Mouse (Mus musculus): ENCODE measurements around the gene Auts2.

Auts2 gene

DNA sequence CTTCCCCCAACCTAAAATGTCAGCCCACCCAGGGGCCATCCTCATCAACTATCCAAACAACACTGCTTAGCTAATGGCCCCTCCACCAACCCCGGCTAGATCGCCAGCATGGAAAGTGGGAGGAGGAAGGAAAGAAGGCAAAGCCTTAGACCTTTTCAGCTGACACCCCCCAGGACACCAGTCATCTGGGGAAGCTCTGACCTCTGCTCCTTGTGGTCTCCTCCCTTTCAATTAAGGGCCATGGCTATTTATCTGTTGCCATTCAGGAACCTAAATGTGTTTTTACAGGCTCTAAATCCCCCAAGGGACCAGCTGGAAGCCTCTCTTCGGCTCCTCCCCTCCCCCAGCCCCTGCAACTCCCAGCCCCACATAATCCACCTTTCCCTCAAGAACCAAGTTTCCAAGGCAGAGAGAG lies 42.3 kb downstream of the Auts2 start:
- DNase-seq (ENCODE audit: low spot score in 2 of 2) = no peak

DNA sequence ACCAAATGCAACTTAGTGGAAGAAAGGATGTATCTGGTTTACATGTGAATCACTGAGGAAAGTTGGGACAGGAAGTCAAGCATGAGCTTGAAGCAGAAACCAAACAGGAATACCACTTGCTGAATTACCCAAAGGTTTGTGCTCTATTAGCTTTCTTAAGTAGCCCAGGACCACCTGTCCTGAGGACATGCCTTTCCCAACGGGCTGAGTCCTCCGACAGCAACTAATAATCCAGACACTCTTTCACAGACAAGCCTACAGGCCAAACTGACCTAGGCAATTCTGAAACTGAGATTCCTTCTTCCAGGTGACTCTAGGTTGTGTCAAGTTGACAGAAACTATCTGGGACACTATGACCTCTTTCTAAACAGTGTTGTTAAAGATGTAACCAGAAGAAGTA lies 44.2 kb downstream of the Auts2 start:
- DNase-seq (ENCODE audit: low spot score in 2 of 2) = no peak

DNA sequence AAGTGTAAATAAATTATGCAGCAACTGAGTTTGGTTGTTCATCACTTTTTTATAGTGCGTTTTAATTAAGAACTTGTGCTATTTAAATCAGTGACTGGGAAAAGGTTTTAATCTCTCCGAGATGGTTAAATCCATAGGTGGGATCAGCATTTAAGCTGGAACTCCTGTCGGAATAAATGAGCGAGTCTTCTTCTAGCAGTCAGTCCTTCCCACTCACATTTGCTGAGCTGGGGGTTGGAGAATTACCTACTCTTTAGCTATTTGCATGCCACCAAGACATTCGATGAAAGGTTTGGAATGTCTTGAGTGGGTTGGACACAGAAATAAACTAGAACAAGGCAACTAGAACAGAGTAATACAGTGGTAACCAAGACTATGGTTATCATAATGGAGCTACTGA lies 45.1 kb downstream of the Auts2 start:
- DNase-seq (ENCODE audit: low spot score in 2 of 2) = peak in 1 of 2 experiments; percentile 18

DNA sequence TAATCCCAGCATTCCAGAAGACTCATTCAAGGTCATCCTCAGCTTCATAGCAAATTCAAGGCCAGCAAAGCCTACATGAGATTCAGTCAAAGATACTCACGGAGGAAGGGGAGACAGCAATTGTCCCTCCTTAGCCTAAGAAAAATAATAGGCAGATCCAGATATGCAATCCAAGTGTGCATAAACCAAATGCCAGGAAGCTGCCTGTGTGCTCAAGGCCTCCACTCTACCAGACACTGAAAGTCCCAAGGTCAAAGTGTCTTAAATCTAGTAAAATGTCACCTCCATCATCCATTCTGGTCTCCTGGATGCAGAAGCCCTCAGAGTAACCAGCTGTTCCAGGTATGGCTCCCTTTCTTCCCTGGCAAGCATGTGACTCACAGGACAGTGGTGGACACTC lies 50.4 kb downstream of the Auts2 start:
- no peak for DNase-seq (ENCODE audit: low spot score in 2 of 2)

DNA sequence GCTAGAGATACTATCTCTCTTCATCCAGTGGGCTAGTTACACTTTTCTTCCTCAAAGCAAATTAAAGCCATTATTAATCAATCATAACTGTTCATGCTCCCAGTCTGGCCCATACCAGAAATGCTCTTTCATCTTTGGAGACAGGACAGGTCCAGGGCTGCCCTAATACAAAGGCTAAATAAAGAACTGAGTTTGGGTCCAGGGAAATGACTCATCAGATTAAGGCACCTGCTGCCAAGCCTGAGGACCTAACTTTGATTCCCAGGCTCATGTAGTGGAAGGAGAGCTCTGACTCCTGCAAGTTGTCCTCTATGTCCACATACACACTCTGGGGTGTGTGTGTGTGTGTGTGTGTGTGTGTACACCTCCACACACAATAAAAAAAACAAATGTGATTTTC lies 51.1 kb downstream of the Auts2 start:
- DNase-seq (ENCODE audit: low spot score in 2 of 2) = no peak

DNA sequence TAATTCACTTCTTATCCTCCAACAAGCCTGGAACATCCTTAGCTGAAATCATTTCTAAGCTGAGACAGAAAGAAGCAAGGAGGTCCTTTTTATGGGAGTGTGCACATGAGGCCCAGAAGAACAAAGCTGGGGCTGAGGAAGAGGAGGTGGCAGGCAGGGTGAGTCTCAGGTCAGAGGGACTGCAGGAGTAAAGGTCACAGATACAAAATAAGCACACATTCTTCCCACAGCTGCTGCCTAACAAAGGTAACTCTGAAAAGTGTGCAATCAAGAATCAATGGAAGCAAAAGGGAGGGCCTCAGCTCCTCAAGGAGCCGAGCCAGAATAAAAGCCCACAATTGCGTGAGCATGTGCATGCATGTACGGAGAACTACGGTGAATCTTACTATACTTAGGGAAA lies 51.6 kb downstream of the Auts2 start:
- no peak for DNase-seq (ENCODE audit: low spot score in 2 of 2)

DNA sequence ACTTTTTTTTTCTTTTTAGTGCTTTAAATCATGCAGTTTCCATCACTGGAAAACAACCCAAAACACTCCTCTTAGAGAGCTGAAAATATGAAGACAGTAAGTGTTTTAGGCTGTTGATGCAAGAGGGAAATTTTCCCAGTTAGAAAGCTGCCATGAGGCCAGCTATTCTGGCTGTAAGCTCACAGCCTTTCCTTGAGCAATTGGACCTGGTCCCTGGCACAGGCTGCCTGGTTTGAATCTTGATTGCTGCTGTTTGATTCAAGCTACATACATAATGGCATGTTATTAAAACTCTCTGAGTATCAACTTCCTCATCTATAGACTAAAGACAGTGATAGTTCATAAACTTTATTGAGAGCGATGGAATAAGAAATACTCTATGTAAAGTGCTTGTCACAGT lies 52.8 kb downstream of the Auts2 start:
- DNase-seq (ENCODE audit: low spot score in 2 of 2) = no peak

DNA sequence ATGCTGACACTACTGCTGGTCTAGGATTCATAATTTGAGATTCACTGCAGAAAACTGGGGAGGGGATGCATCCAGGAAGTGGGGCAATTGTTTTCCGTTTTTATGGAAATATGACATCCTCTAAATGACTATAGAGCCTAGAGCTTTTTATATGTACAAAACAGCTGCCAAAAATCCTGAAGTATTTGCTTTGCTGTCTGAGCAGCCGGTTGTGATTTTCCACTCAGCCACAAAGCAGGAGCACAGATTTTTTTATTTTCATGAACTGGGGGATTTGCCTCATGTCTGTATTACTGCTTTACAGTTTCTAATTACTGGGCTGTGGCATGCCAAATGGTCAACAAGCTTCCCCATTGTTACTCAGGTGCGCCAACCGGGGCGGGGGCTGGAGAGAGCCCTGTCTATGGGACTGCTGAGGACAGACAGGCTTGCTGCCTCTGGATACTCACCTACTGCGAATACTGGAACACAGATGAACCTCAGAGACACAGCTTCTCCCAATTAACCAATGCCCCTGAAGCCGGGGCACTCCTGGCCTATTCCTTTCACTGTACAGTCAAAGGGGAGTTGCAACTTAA lies 53.3 kb downstream of the Auts2 start:
- no peak for DNase-seq (ENCODE audit: low spot score in 2 of 2)

DNA sequence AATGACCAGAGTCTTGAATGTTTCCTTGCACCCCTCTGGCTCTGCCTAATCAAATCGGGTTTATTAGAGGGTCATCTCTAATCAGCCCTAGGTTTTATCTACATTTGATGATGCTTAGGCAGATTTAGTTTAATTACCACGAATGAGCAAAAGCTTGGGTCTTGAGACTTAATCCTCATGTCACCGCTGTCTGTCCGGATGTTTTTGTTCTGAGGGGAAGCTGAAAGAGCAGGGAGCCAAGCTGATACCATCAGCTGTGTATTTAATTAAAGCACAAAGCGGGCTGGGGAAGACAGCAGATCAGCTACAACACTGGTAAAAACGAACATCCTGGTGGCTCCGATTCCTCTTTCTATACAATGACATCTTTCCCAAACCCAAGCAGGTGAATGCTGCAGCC lies 56.3 kb downstream of the Auts2 start:
- DNase-seq (ENCODE audit: low spot score in 2 of 2) = no peak

DNA sequence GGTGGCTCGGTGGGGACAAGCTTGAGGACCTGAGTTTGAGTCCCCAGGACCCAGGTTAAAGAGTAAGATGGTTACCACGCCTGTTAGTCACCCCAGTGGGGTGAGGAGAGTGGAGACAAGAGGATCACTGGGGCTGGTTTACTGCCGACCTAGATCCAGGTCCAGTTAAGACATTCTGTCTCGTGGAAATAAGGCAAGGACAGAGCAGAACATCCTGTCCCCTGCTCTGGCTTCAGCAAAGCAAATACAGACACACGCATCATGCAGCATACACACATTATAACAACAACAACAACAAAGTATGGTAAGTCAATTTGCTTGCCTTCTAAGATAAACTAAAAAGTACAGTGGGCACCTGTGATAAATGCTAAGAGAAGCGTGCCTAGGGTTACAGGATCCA lies 57.1 kb downstream of the Auts2 start:
- no peak for DNase-seq (ENCODE audit: low spot score in 2 of 2)

DNA sequence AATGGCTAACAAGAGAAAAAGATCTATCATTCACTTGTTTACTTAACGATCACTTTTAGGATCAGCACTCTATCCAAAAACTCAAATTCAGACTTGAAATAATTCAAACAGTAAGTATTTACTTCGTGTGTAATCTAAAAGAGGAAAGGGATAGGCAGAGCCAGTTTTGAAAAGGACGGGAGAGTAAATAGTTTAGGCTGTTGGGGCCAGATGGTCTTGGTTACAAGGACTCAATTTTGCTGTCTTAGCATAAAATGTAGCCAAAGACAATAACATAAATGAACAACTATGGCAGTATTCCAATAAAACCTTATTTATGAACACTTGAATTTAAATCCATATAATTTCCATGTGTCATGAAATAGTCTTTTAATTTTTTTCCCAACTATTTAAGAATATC lies 57.7 kb downstream of the Auts2 start:
- DNase-seq (ENCODE audit: low spot score in 2 of 2) = no peak

DNA sequence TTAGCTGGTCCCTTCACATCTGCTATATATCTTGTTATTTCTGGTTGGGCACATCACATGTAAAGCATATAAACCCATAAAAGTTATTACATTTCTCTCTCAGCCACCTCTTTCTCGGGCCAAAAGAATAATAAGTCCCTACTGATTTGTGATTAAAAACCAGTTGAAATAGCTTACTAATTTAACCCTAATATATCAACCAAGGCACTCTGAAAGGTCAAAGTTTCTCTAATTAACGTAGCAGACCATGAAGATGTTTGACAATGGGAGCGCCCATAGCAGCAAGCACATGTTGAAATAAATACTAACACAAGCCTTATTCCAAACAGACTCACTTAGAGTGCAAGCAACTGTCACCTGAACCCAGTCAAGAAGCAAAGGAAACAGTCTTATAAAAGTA lies 61.7 kb downstream of the Auts2 start:
- DNase-seq (ENCODE audit: low spot score in 2 of 2) = no peak

DNA sequence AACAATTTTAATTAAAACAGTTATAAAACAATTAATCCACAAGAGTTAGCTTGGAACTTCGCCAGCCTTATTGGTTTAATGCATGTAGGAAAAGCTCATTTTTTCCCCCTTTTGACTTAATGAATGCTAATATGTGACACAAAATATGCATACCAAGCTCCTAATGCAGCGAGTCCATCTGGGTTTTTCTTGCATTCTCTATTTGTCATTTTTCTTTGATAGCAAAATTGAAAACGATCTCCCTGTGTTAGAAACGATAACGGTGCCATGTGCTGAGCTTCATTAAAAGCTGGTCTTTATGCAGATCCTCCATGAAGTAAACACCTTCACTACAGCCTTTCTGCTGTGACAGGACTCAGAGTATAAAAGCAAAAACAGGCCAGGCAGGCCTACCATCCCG lies 62.7 kb downstream of the Auts2 start:
- DNase-seq (ENCODE audit: low spot score in 2 of 2) = no peak

DNA sequence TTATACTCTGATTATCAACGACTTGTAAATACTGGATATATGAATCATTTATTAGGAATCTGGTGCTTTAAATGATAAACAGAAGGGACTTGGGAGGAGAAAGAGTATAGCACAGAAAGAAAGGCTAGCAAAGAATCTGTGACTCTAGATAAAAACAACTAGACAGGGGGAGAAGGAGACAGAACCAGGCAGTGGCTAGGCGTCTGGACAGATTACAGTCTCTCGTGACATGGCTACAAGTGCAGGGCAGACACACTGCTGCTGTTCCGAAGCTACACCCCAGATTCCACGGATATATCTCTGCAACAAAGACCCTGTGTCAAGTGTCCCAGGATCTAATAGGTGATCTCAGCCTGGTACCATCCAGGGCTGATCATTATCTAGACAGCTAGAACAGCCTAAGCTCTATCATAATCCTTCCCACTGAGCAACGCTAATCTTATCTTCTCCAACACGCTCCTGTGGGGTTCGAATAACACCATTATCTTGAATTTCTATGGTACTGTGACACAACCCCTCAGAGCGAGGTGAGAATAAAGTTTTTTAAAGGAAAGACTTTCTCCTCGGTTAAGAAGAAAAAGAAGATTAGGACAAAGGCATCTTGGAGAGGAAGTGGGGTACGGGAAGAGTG lies 63.8 kb downstream of the Auts2 start:
- DNase-seq (ENCODE audit: low spot score in 2 of 2) = no peak

DNA sequence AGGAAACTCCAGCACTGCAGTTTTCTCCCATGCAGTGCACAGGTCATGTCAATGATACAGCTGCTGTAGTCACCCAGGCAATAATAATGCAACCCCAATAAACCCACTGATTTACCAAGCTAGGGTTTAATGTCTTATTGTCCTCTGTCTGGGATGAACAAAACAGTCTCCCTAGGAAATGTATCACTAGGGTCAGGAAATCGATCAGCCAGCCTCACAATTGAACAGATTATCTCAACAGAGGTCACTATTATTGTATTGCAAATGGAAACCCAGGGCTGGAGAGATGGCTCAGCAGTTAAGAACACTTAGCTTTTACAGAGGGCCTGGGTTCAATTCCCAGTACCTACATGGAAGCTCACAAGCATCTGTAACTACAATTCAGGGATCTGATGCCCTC lies 65.6 kb downstream of the Auts2 start:
- DNase-seq (ENCODE audit: low spot score in 2 of 2) = no peak

DNA sequence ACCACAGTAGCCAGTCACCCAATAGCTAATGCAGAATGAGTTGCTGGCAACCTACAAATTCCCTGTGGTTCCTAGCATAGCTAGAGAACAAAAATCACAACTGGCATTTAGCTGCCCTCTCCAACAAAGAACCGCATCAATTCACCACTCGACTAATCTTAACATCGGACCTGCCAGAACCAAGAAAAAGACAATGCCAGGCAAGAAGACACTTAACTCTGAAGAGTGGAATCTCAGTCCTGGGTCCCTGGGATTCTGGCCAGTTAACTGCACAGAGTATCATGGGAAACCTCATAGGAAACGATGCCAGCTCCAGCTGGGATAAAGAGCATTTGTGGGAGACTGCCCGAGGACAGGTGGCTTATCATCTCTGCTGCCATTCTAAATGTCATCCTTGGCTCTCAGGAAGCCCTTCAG lies 70.2 kb downstream of the Auts2 start:
- DNase-seq (ENCODE audit: low spot score in 2 of 2) = no peak

DNA sequence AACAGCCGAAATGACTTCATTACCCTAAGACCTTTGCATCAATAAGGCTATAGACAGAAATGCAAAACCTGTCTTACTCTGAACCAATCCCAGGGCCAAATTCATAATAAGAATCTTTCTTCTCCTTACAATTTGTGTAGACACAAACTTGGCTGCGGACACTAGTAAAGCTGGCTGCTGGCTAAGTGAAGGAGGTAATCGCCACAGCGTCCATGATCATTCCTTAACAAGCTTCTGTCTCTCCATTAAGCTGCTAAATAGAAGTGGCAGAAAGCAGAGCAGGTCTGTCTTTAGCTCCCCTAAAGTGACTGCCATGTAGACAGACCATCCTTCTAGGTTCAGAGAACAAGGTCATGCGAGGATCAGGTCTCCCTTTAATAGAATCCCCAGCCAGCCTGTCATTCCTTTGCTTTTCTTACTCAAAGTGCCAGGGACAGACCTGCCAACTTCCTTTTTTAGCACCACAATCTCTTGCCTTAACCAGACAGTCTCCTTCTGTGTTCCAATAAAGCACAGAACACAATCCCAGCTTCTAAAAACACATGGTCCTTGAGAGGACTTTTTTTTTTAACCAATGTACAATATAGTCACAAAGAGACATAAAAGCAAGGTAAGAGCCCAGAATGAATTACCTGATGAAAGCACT lies 70.8 kb downstream of the Auts2 start:
- no peak for DNase-seq (ENCODE audit: low spot score in 2 of 2)

DNA sequence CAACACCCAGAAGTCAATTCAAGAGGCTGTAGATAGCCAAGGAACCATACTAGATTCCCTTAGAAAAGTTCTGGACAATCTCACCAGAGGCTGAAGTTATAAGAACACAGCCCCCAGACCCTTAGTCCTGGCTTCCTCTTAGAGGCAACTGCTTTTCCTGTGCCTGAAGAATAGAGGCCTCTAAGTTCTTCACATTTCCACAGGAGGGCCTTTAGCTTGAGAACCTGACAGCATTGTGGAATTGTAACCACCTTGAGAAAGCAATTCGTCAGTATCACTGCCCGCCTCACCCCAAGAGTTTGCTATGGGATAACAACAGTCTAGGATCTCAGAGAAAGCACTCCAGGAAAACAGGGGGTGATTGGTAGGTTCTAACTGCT lies 75.8 kb downstream of the Auts2 start:
- DNase-seq (ENCODE audit: low spot score in 2 of 2) = no peak

DNA sequence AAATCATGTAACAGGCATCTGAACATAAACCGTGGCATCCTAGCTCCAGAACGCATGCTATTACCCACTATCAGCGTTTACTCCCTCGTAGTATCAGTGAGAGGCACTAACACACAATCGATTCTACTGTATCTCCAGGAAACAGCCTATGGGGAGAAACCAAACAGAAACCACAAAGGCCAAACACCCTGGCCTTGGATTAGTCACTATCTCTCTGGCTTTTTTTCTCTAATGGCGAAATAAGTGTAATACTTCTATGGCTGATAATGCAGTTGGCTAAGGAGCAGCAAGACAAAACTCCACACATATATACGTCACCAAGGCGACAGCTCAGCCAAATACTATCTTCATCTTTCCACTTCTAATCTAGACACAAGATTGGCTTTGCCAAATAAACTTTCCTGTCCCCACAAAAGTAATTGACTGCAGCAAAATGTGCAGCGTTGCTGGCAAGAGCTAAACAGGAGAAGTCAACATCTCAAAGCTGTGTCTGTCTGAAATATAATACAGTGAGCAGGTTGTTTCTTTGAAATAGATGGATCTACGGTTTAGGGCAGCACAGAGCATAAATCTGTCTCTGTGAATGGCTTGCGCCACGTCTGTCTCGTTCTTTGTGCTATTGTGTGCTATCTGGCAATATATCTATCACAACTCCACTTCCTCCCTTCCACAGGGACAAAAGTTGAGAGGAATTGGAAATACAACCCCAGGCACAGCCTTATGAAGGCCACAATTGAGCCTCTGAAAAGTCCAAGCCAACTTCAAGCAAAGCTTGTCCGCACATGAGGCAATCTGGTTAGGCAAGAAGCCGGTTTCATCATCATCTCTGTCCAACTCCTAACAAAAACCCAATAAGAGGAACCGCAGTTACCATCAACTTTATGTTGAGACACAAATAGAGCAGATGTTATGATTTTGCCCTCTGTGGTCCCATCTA lies 76.4 kb downstream of the Auts2 start:
- DNase-seq (ENCODE audit: low spot score in 2 of 2) = no peak

DNA sequence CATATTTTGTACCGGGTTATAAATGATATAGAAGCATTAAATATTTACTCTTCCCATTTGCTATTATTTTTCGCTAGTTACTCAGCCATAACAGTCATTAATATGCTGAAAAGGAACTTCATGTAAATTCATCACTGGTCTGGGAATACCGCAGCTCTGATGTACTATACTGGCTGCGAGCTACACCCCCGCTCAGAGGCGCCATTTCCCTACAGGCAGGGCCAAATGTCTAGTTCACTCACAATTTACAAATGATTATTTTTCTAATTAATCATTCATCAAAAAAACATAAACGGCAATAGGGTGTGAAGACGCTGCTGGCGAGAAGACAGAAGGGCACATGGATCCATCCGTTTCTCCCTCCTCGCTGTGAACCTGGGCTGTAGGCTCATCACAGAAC lies 80.6 kb downstream of the Auts2 start:
- no peak for DNase-seq (ENCODE audit: low spot score in 2 of 2)

DNA sequence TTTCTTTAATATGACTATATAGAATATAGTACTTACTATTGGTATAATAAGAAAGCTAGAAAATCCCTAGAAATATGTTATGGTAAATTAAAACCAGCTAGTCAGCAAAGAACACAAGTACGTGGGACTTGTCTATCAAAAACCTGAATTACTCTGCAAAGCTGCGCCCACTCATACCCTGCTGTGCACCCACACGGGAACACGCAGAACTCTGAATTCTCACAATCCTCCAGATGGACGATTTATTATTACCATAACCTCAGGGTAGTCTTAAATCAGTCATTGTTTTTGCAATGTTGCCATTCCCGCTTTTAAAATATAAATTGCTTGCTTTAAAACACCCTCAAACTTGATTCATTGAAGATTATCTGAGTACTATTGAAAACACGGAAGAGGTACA lies 84.6 kb downstream of the Auts2 start:
- peak; percentile 63 to 67 for DNase-seq (ENCODE audit: low spot score in 2 of 2)

DNA sequence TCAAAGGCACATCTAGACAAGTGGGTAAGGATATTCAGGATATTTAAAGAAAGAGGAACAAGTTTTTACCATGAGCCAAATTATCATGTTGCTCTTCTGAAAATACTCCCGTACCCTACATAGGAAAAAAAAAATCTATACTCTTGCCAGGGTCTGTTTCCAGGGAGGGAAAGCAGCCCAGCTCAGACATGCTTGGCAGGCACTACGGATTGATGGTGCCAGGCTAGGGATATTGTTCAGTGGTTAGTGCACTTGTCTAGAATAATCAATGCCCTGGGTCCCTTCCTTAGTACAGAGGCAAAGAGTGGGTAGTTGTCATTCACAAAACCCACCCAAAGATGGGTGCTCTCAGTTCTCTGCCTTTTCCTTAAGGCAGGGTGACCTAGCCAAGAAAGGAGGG lies 90.8 kb downstream of the Auts2 start:
- no peak for DNase-seq (ENCODE audit: low spot score in 2 of 2)

DNA sequence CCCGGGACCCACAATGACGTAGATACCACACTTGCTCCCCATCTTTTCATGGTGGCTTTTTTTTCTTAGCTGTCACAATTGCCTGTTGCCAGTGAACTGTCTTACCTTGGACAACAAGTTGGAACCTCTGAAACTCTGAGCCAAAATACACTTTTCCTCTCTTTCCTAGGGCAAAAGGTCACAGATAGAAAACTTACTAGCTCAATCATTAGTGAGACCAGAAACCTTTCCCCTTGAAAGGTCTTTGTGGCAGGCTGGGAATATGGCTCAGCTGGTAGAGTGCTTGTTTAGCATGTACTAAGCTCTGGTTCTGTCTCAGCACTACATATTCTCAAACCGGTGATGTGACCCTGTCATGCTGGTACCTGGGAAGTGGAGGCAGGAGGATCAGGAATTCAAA lies 93.1 kb downstream of the Auts2 start:
- no peak for DNase-seq (ENCODE audit: low spot score in 2 of 2)

Measured in right cerebral cortex, adult 2 months (tissue).